Mouse (Mus musculus) neural tube, embryonic 15.5 days (tissue): Measurements from ENCODE around the gene Tsnax. TPM values are rescaled to one million over a fixed set of nuclear protein-coding genes. Genes with fewer than 3 reads are reported as not detected.

ENCODE experiments used
- ATAC-seq: fragments of 200-750 bp; cut with Nextera tagmentation; 2 replicates; pipeline ENCODE4 v1.8.0; 2017; ENCODE audit warnings: mild to moderate bottlenecking, moderate TSS enrichment, moderate library complexity; ENCODE audit not compliant: low FRiP score
- H3K27ac ChIP-seq: fragments of 300-500 bp; sonication (generic); replicated peaks from 2 replicates; pipeline ENCODE4 v1.5.1; 2015; ENCODE audit warnings: mild to moderate bottlenecking, inconsistent platforms
- H3K27me3 ChIP-seq: fragments of 300-500 bp; sonication (generic); replicated peaks from 2 replicates; pipeline ENCODE4 v1.6.1; 2015; ENCODE audit warnings: inconsistent platforms
- H3K36me3 ChIP-seq: fragments of 300-500 bp; sonication (generic); 2 replicates; pipeline ENCODE4 v1.6.1; 2015; ENCODE audit warnings: inconsistent platforms
- H3K4me1 ChIP-seq: fragments of 300-500 bp; sonication (generic); 2 replicates; pipeline ENCODE4 v1.6.1; 2015; ENCODE audit warnings: inconsistent platforms
- H3K4me2 ChIP-seq: fragments of 300-500 bp; sonication (generic); 2 replicates; pipeline ENCODE4 v1.6.1; 2015; ENCODE audit warnings: inconsistent platforms, mild to moderate bottlenecking, moderate library complexity
- H3K4me3 ChIP-seq: fragments of 300-500 bp; sonication (generic); replicated peaks from 2 replicates; pipeline ENCODE4 v1.5.1; 2015; ENCODE audit warnings: mild to moderate bottlenecking, inconsistent platforms
- H3K9ac ChIP-seq: fragments of 300-500 bp; sonication (generic); replicated peaks from 2 replicates; pipeline ENCODE4 v1.6.1; 2015; ENCODE audit warnings: mild to moderate bottlenecking, inconsistent platforms
- H3K9me3 ChIP-seq: fragments of 300-500 bp; sonication (generic); replicated peaks from 2 replicates; pipeline ENCODE4 v1.6.1; 2016; ENCODE audit warnings: inconsistent platforms
- WGBS: fragments of 180-500 bp; shearing (Covaris S2); methylation state at CpG from one replicate; pipeline ENCODE4 v1.1.7; 2015; ENCODE audit warnings: mixed read lengths; 5-methylcytosine and 5-hydroxymethylcytosine counted together
- polyA plus RNA-seq: library from polyadenylated mRNA; unstranded; fragments of >200 nt; fragmentation: Nextera tagmentation; extraction: Ambion mirVana; gene quantifications from 2 replicates; pipeline ENCODE4 v1.2.1, GENCODE M21; 2015

The Tsnax gene
- polyA plus RNA-seq, 1 experiment from 2014 or later: 192 TPM

DNA sequence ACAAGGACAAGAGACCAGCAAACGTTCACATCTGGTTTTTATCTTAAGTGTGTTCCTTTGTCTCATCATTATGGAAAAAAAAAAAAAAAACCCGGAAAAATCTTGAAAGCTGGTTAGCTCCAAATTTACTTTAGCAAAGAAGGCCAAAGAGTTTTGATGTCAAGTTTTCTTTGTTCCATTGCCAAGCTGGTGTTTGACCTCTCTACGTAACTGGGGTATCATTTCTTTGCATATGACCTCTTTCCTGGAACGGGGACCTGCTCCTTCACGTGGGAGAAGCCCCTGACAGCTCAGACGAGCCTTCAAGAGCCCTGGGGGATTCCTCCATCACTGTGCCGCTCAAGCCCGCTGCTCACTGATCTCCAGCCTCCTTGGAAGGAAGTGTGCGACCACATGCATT, 31.1 kb downstream of the Tsnax start:
- H3K9me3 ChIP-seq: no peaks in the 10 kb centered on the region
- H3K4me1 ChIP-seq: no peaks in the 10 kb centered on the region
- WGBS: 65% methylated on average over 9 of the region's 9 CpGs
- H3K36me3 ChIP-seq: peaks cover 16% of the 10 kb centered on the region
- no peak overlapping the region for H3K9ac ChIP-seq
- no peak overlapping the region for H3K4me3 ChIP-seq
- H3K27ac ChIP-seq: no peak overlapping the region
- H3K27me3 ChIP-seq: no peaks in the 10 kb centered on the region
- no peak overlapping the region for H3K4me2 ChIP-seq
- ATAC-seq: no peak

- no peak overlapping the region for H3K9ac ChIP-seq
- H3K27ac ChIP-seq: no peak overlapping the region
- no peaks in the 10 kb centered on the region for H3K36me3 ChIP-seq
- H3K4me3 ChIP-seq: no peak overlapping the region
- no peaks in the 10 kb centered on the region for H3K9me3 ChIP-seq
- H3K4me1 ChIP-seq: no peaks in the 10 kb centered on the region
- no peak overlapping the region for H3K4me2 ChIP-seq
- no peaks in the 10 kb centered on the region for H3K27me3 ChIP-seq
- WGBS: 89% methylated on average over 1 of the region's 1 CpGs
- no peak for ATAC-seq
Observed at GRCm38 (mm10) chr8:125045760-125046159, 33.0 kb downstream of the Tsnax start.

DNA sequence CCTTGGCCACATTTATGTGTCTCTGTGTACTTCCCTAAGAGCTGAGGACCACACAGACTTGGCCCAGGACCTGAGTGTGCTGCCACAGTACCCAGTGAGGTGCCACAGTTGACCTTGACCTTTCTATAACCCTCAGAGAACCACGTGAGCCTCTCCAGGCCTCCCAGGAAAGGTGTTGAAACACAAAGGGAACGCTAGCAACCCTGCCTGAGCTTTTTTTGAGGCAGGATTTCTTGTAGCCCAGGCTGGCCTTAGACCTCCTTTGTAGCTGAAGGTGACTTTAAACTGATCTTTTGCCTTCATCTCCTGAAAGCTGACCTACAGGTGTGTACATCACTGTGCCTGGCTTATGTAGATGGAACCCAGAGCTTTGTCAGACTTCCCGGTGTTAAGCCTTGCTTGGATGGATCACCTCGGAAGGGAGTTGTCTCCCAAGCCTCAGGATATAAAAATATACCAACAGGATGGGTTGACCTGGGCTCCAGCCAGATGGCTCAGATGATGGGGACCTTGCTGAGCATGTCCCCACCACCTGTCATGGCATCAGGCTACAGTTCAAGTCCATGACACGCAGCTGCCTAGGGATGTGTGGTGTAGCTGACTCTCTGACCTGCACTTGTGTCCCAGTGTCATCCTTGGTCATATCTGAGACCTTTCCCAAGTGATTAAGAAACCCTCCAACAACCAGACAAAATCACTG, 36.4 kb downstream of the Tsnax start:
- ATAC-seq: no peak
- Histone ChIP-seq H3K9me3 (no peaks in the 10 kb centered on the region), H3K27ac (no peak overlapping the region), H3K9ac (no peak overlapping the region), H3K4me2 (no peak overlapping the region), H3K36me3 (no peaks in the 10 kb centered on the region), H3K4me3 (no peak overlapping the region), H3K27me3 (peaks cover 23% of the 10 kb centered on the region), H3K4me1 (peaks cover 10% of the 10 kb centered on the region)
- 74% methylated on average over 5 of the region's 5 CpGs for WGBS

- Histone ChIP-seq H3K9ac (no peak overlapping the region), H3K36me3 (no peaks in the 10 kb centered on the region), H3K27me3 (peaks cover 27% of the 10 kb centered on the region), H3K4me3 (no peak overlapping the region), H3K27ac (no peak overlapping the region), H3K9me3 (no peaks in the 10 kb centered on the region), H3K4me1 (peaks cover 16% of the 10 kb centered on the region), H3K4me2 (no peak overlapping the region)
- ATAC-seq: no peak
- WGBS: 87% methylated on average over 6 of the region's 6 CpGs
Observed at GRCm38 (mm10) chr8:125049826-125050225, 37.0 kb downstream of the Tsnax start.

GRCm38 (mm10) chr8:125052026-125052425, 39.2 kb downstream of the Tsnax start:
- H3K4me3 ChIP-seq: no peak overlapping the region
- H3K9me3 ChIP-seq: no peaks in the 10 kb centered on the region
- H3K36me3 ChIP-seq: no peaks in the 10 kb centered on the region
- H3K27me3 ChIP-seq: peaks cover 38% of the 10 kb centered on the region
- 43% methylated on average over 2 of the region's 2 CpGs for WGBS
- H3K4me2 ChIP-seq: no peak overlapping the region
- H3K27ac ChIP-seq: no peak overlapping the region
- no peak for ATAC-seq
- H3K9ac ChIP-seq: no peak overlapping the region
- H3K4me1 ChIP-seq: peaks cover 18% of the 10 kb centered on the region

DNA sequence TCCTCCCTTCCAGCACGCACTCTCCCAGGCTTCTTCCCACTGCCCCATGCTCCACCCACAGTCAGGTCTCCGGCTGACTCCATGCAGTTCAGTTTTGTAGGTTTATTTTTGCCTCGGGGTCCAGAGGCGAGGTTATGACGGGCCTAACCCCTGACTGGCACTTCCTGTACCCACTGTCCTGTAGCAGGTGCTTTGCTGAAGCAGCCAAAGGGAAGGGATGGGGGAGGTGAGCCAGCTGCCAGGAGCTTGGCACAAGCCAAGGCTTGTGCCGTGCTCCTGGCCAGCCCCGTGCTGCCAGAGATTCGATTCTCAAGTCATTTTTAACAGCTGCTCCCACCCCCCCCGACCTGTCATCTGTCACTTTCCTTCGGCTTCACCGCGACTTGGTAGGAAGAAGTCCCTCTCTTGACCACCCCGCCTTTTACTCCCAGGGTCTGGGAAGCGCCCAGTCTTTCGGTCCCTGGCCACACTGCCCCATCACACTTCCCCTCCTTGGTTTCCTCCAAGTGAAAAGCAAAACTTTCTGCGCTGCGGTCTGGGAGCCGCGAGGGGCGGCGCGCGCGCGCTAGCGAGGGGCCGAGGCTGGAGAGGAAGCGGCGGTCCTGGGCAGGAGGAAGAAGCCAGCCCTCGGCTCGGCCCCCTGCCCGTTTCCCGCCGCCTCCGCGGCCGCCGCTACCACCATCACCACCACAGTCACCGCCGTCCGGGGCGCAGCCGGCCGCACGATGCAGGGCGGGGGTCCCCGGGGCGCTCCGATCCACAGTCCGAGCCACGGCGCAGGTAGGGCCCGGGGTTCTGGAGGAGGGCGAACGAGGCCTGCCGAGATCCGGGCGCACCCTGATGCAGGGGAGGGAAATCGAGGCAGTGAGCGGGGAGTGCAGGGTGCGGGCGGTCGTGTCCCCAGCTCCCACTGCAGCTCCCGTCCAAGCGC, 41.0 kb downstream of the Tsnax start, which contains the start of gene Disc1:
TSS of gene Disc1 (plus strand) at position 691 of the 931 bp plus-strand sequence.
- H3K36me3 ChIP-seq: no peaks in the 10 kb centered on the region
- 2% methylated on average over 60 of the region's 65 CpGs for WGBS

GRCm38 (mm10) chr8:125054436-125054810, 41.6 kb downstream of the Tsnax start:
- H3K4me3 ChIP-seq: peak overlapping the region; percentile 67
- peaks cover 38% of the 10 kb centered on the region for H3K27me3 ChIP-seq
- peak overlapping the region; percentile 97 for H3K4me2 ChIP-seq
- peaks cover 18% of the 10 kb centered on the region for H3K4me1 ChIP-seq
- H3K9me3 ChIP-seq: no peaks in the 10 kb centered on the region
- peak overlapping the region; percentile 72 for H3K27ac ChIP-seq
- no peaks in the 10 kb centered on the region for H3K36me3 ChIP-seq
- WGBS: under 1% methylated on average over 38 of the region's 38 CpGs
- peak overlapping the region; percentile 74 for H3K9ac ChIP-seq
- peak; percentile 69 for ATAC-seq

More for the DNA sequence above, 41.0 kb downstream of the Tsnax start, which contains the start of gene Disc1:
- Histone ChIP-seq H3K27ac (peak within 1 kb of the TSS; percentile 72), H3K4me2 (peak within 1 kb of the TSS; percentile 97), H3K9me3 (no peaks in the 10 kb centered on the region), H3K4me3 (peak within 1 kb of the TSS; percentile 67), H3K27me3 (peaks cover 38% of the 10 kb centered on the region), H3K4me1 (peaks cover 18% of the 10 kb centered on the region), H3K9ac (peak within 1 kb of the TSS; percentile 74)
- ATAC-seq: peak; percentile 56

DNA sequence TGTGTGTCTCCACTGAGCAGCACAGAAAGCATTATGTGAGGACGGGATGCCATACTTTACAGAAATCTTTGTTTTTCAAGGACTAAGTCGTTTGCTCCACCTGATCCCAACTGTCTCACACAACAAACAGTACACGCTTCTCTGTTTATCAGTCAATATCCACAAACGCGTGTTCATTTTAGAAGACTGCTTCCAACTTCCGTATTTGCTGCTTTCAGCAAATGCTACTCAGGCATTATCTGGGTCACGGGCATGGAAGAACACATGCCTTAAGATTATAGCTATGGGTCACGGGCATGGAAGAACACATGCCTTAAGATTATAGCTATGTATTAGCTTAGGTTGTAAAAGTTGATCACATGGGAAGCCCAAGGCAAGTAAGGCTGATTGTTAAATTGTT, 48.1 kb downstream of the Tsnax start:
- Histone ChIP-seq H3K4me1 (no peaks in the 10 kb centered on the region), H3K9me3 (no peaks in the 10 kb centered on the region), H3K9ac (no peak overlapping the region), H3K36me3 (no peaks in the 10 kb centered on the region), H3K4me2 (no peak overlapping the region), H3K4me3 (no peak overlapping the region), H3K27ac (no peak overlapping the region), H3K27me3 (no peaks in the 10 kb centered on the region)
- ATAC-seq: no peak
- WGBS: 84% methylated on average over 8 of the region's 8 CpGs

DNA sequence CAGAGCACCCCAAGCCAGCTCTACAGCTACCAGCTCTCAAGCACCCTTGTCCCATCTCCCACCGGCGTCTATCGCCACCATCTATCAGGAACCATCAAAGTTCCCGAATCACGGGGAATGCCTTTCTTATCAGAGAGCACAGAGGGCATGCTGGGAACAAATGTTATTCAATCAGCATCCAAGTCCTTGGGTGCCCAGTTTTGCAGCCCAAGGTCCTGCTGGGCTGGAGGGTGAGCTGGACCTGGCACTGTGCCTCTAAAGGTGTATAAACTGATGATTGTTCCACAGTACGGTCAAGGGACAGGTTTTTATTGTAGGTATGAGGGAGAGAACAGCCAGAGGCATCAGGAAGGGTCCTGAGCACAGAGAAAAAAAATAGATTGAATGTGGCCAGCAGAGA, 52.8 kb downstream of the Tsnax start:
- H3K36me3 ChIP-seq: no peaks in the 10 kb centered on the region
- no peaks in the 10 kb centered on the region for H3K27me3 ChIP-seq
- no peak for ATAC-seq
- no peak overlapping the region for H3K9ac ChIP-seq
- peaks cover 14% of the 10 kb centered on the region for H3K4me1 ChIP-seq
- H3K4me3 ChIP-seq: no peak overlapping the region
- H3K27ac ChIP-seq: no peak overlapping the region
- H3K9me3 ChIP-seq: no peaks in the 10 kb centered on the region
- 88% methylated on average over 6 of the region's 6 CpGs for WGBS
- H3K4me2 ChIP-seq: no peak overlapping the region

DNA sequence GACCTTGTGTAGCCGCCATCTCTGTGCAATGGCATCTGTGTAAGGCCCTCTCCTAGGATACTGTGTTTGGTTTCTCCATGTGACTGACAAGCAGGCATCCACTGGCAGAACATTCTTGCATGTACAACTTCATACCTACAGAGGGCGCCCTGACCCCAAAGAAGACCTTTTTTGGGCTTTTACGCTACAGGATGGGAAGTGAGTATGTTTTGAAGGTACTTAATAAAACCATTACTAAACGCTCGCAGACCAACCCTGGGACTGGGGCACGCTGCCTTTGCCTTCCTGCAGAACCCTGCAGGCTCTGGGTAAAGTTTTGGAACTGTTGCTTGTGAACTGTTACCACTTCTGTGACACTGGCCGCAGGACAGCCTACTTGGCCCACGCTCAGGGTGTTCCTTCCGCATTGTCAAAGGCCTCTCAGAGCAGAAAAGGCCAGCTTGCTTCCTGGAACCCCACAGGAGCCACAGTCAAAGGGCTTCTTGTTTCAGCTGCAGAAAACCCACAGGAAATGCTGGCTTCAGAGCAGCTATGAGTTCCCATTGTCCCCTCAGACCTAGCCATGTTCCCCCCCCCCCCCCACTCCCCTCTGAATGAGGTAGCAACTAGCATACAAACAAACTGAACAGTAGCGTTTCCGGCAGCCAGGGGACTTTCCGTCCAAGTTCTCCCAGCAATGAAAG, 54.3 kb downstream of the Tsnax start:
- 27% methylated on average over 12 of the region's 12 CpGs for WGBS
- Histone ChIP-seq H3K4me3 (no peak overlapping the region), H3K27ac (peak overlapping the region; percentile 79), H3K9me3 (no peaks in the 10 kb centered on the region), H3K4me2 (0 out of 2 replicates have a peak overlapping the region, but pooled peaks have one; percentile 15), H3K36me3 (no peaks in the 10 kb centered on the region), H3K4me1 (peaks cover 14% of the 10 kb centered on the region), H3K9ac (no peak overlapping the region), H3K27me3 (no peaks in the 10 kb centered on the region)
- ATAC-seq: peak; percentile 74; the same call in 1 of the 2 replicates

GRCm38 (mm10) chr8:125067596-125067960, 54.8 kb downstream of the Tsnax start:
- 67% methylated on average over 9 of the region's 9 CpGs for WGBS
- H3K36me3 ChIP-seq: no peaks in the 10 kb centered on the region
- no peaks in the 10 kb centered on the region for H3K27me3 ChIP-seq
- ATAC-seq: peak; percentile 52; the same call in 1 of the 2 replicates
- no peak overlapping the region for H3K4me3 ChIP-seq
- peaks cover 14% of the 10 kb centered on the region for H3K4me1 ChIP-seq
- no peak overlapping the region for H3K9ac ChIP-seq
- H3K27ac ChIP-seq: peak overlapping the region; percentile 79
- no peaks in the 10 kb centered on the region for H3K9me3 ChIP-seq
- no peak overlapping the region for H3K4me2 ChIP-seq
